Mouse (Mus musculus) lung, adult 2 months (tissue): ENCODE measurements around the gene Commd1.

Experiments used
- CTCF ChIP-seq: fragments of 200-500 bp; IDR thresholded peaks from 2 replicates; pipeline ENCODE4 v1.5.1; 2011; ENCODE audit warnings: mild to moderate bottlenecking, low read length, control low read depth; ENCODE audit not compliant: insufficient read depth
- POLR2A ChIP-seq: fragments of 200-500 bp; IDR thresholded peaks from 2 replicates; pipeline ENCODE4 v1.6.1; 2011; ENCODE audit warnings: low read depth, mild to moderate bottlenecking, control low read depth, low read length, borderline replicate concordance; ENCODE audit errors: extremely low read depth

- no peak for TF ChIP-seq CTCF
- TF ChIP-seq POLR2A, result no peak
These were observed 96.8 kb downstream of the Commd1 start for GRCm38 (mm10) chr11:22885350-22885749.
